Comparison of ENCODE assay signal across 8 mouse cellular contexts in genomic region chrX:161716865-161717763, GRCm38 (mm10). TPM values are rescaled to one million over a fixed set of nuclear protein-coding genes. Genes with fewer than 3 reads are reported as not detected.
DNase-seq lines count a peak whose midpoint lies in the region; ATAC-seq lines count a peak whose summit lies in the region.

Rai2 (plus strand) TSS chrX:161717069.

- peak; percentile 78 for ATAC-seq in forebrain, embryonic 14.5 days
- ATAC-seq in stomach, embryonic 15.5 days (ENCODE audit: insufficient read depth, low FRiP score, low read depth): peak; percentile 80

- H3K27me3 ChIP-seq in forebrain, embryonic 14.5 days (replicated peaks; ENCODE audit: control insufficient read depth, insufficient read depth, low read length): no peaks in the 10 kb centered on the region
- H3K27me3 ChIP-seq in stomach, embryonic 15.5 days (replicated peaks): peaks cover 14% of the 10 kb centered on the region; the same call in 1 of the 2 replicates

- intact Hi-C loops in heart, postnatal 36 days (cut with DNase I): loop anchor here (5.0 kb wide), 1 partner anchor 65 kb away; no protein-coding TSS in a partner anchor

- WGBS in forebrain, embryonic 14.5 days: 29% methylated on average over 70 of the region's 79 CpGs
- 22% methylated on average over 31 of the region's 79 CpGs for WGBS in stomach, embryonic 15.5 days

- H3K4me3 ChIP-seq in forebrain, embryonic 14.5 days (ENCODE audit: low read depth, low read length): peak within 1 kb of the TSS; percentile 54
- peak within 1 kb of the TSS; percentile 53 for H3K4me3 ChIP-seq in stomach, embryonic 15.5 days (replicated peaks)

- H3K4me1 ChIP-seq in forebrain, embryonic 14.5 days (ENCODE audit: control insufficient read depth, insufficient read depth, low read length): no peaks in the 10 kb centered on the region
- no peaks in the 10 kb centered on the region for H3K4me1 ChIP-seq in stomach, embryonic 15.5 days

- H3K36me3 ChIP-seq in forebrain, embryonic 14.5 days (ENCODE audit: control insufficient read depth, insufficient read depth, low read length): no peaks in the 10 kb centered on the region
- no peaks in the 10 kb centered on the region for H3K36me3 ChIP-seq in stomach, embryonic 15.5 days

- peak within 1 kb of the TSS; percentile 68 for H3K4me2 ChIP-seq in forebrain, embryonic 14.5 days (ENCODE audit: low read length)
- H3K4me2 ChIP-seq in stomach, embryonic 15.5 days: peak within 1 kb of the TSS; percentile 82

- H3K27ac ChIP-seq in forebrain, embryonic 14.5 days (ENCODE audit: low read depth, low read length): peak within 1 kb of the TSS; percentile 72
- H3K27ac ChIP-seq in stomach, embryonic 15.5 days: peak within 1 kb of the TSS; percentile 11; the same call in 1 of the 2 replicates

- peak; percentile 8 for DNase-seq in cerebellum, adult 11-12 months
- DNase-seq in cerebellum, adult 11 months: no peak
- DNase-seq in adrenal gland, postnatal 14 days: peak; percentile 78
- peak; percentile 54 for DNase-seq in forebrain, embryonic 14.5 days (ENCODE audit: low spot score)
- DNase-seq in heart, postnatal 36 days: peak; percentile 25 to 50
- DNase-seq in layer of hippocampus, postnatal 10 days (ENCODE audit: low spot score in 2 of 2): peak; percentile 21 to 44
- DNase-seq in lung, postnatal 4 days: peak; percentile 19 to 47

- peak within 1 kb of the TSS; percentile 75 for H3K9ac ChIP-seq in forebrain, embryonic 14.5 days (ENCODE audit: low read length)
- H3K9ac ChIP-seq in stomach, embryonic 15.5 days: peak within 1 kb of the TSS; percentile 25; the same call in 1 of the 2 replicates

- H3K9me3 ChIP-seq in forebrain, embryonic 14.5 days (replicated peaks; ENCODE audit: control insufficient read depth, low read length): no peaks in the 10 kb centered on the region
- no peaks in the 10 kb centered on the region for H3K9me3 ChIP-seq in stomach, embryonic 15.5 days

RNA-seq across cellular contexts. Expression of gene Rai2, which starts in this region (rescaled TPM):
- 17.0 and 17.6 TPM in 2 replicates for total RNA-seq in adrenal gland, postnatal 14 days (2021)
- 14.7 and 18.5 TPM in 2 replicates for polyA plus RNA-seq in forebrain, embryonic 14.5 days (2014; fragmentation: Nextera tagmentation; extraction: Ambion mirVana)
- 10 to 100 TPM; 39.7 to 42.0 TPM for total RNA-seq in heart, postnatal 36 days (2021)
- 10 to 100 TPM in 1 of 2 experiments, 1 to 10 TPM in 1; 9.5 to 11.4 TPM for total RNA-seq in layer of hippocampus, postnatal 10 days (2021)
- polyA plus RNA-seq in stomach, embryonic 15.5 days (2015; fragmentation: Nextera tagmentation; extraction: Ambion mirVana): 8.5 and 8.6 TPM in 2 replicates
